Mouse (Mus musculus) forebrain, embryonic 11.5 days (tissue): ENCODE measurements at regions not wholly inside any gene's neighbourhood (a gene's known extent, or its start where the extent isn't known, plus 50 kb on each side); places are given as distances from the start of the nearest gene placed in this dataset.

ENCODE experiments used
- ATAC-seq: fragments of 200-750 bp; cut with Nextera tagmentation; replicated peaks from 2 replicates; pipeline ENCODE4 v1.8.0; 2017; ENCODE audit warnings: moderate TSS enrichment; ENCODE audit not compliant: low FRiP score
- DNase-seq: peaks from one replicate; pipeline ENCODE4 v3.0.0-alpha.2; 2017; ENCODE audit warnings: low spot score
- H3K27ac ChIP-seq: fragments of 300-500 bp; sonication (generic); 2 replicates; pipeline ENCODE4 v1.5.1; 2014; ENCODE audit warnings: low read depth, low read length
- H3K27me3 ChIP-seq: fragments of 300-500 bp; sonication (generic); 2 replicates; pipeline ENCODE4 v1.6.1; 2014; ENCODE audit warnings: mild to moderate bottlenecking, low read length, mixed read lengths; ENCODE audit not compliant: control insufficient read depth, insufficient read depth
- H3K36me3 ChIP-seq: fragments of 300-500 bp; sonication (generic); 2 replicates; pipeline ENCODE4 v1.6.1; 2014; ENCODE audit warnings: mild to moderate bottlenecking, low read length, moderate library complexity, mixed read lengths; ENCODE audit not compliant: control insufficient read depth, insufficient read depth
- H3K4me1 ChIP-seq: fragments of 300-500 bp; sonication (generic); replicated peaks from 2 replicates; pipeline ENCODE4 v1.6.1; 2014; ENCODE audit warnings: low read length, mixed read lengths; ENCODE audit not compliant: control insufficient read depth, insufficient read depth
- H3K4me2 ChIP-seq: fragments of 300-500 bp; sonication (generic); 2 replicates; pipeline ENCODE4 v1.6.1; 2014; ENCODE audit warnings: low read depth, mild to moderate bottlenecking, low read length, moderate library complexity, mixed read lengths; ENCODE audit not compliant: severe bottlenecking
- H3K4me3 ChIP-seq: fragments of 300-500 bp; sonication (generic); 2 replicates; pipeline ENCODE4 v1.5.1; 2014; ENCODE audit warnings: low read depth, low read length
- H3K9ac ChIP-seq: fragments of 300-500 bp; sonication (generic); 2 replicates; pipeline ENCODE4 v1.6.1; 2014; ENCODE audit warnings: low read length
- H3K9me3 ChIP-seq: fragments of 300-500 bp; sonication (generic); 2 replicates; pipeline ENCODE4 v1.6.1; 2016; ENCODE audit warnings: low read length, mixed read lengths; ENCODE audit not compliant: control insufficient read depth
- WGBS: fragments of 180-500 bp; shearing (Covaris S2); extraction: QIAGEN DNeasy Blood & Tissue Kit; methylation state at CpG from one replicate; pipeline ENCODE4 v1.1.7; 2014; 5-methylcytosine and 5-hydroxymethylcytosine counted together

DNA sequence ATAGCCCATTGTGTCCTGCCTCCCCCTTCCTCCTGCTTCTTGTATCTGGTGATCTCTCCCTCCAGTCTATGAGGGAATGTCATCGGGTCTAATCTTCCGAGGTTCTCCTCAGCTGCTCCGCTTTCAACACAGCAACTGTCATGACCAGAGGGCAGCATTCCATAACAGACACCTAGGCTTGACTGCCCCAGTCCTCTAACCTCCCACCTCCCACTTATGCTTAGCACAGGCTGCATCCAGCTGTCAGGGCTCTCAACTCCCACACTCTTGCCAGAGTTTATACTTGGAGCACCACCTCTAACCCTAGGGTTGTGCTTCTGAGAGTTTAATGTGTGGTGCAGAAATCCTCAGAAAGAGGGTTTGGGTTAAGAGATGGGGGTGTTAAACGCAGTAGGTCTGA lies 137.9 kb upstream of the Rbms1 start:
- Histone ChIP-seq H3K4me3 (no peak overlapping the region), H3K27ac (no peak overlapping the region), H3K4me2 (no peak overlapping the region), H3K9me3 (no peaks in the 10 kb centered on the region), H3K9ac (no peak overlapping the region), H3K4me1 (no peaks in the 10 kb centered on the region), H3K36me3 (no peaks in the 10 kb centered on the region), H3K27me3 (no peaks in the 10 kb centered on the region)
- 88% methylated on average over 4 of the region's 4 CpGs for WGBS
- ATAC-seq = no peak
- DNase-seq = no peak

DNA sequence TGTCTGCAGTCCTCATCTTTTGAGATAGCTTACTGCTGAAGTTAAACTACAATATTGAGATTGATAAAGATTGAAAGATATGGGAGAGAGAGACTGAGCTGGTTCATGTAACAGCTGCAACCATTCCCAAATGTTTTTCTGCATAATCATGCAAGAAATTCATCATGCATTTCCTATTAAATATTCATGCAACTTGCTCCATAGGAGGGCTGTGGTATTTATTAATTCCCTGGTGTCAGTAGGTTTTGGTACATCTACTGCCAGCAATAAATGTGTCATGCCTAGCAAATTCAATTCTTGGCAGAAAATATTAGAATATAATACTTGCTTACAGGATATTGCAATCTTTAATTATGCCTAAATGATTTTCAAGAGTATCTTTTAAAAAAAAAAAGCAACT lies 125.5 kb upstream of the Rbms1 start:
- H3K27ac ChIP-seq = no peak overlapping the region
- H3K4me2 ChIP-seq = no peak overlapping the region
- H3K27me3 ChIP-seq = no peaks in the 10 kb centered on the region
- ATAC-seq = no peak
- DNase-seq = no peak
- H3K9ac ChIP-seq = no peak overlapping the region
- H3K4me1 ChIP-seq = no peaks in the 10 kb centered on the region
- H3K9me3 ChIP-seq = no peaks in the 10 kb centered on the region
- H3K36me3 ChIP-seq = no peaks in the 10 kb centered on the region
- H3K4me3 ChIP-seq = no peak overlapping the region

DNA sequence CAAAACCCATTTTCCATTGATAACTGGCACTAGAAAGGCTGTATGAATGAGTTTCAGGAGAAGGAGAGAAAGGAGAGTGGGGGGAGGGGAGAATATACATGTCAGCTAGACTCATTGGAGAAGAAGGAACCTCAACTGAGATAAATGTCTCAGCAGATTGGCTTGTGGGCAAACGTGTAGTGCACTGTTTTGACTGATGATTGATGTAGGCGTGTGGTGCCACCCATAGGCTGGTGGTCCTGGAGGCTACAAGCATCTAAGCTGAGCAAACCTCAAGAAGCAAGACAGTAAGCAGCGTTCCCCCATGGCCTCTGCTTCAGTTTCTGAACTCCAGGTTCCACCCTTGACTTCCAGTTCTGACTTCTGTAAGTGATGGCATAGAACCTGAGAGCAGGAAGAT lies 121.8 kb upstream of the Rbms1 start:
- no peak overlapping the region for H3K4me3 ChIP-seq
- ATAC-seq (no peak), DNase-seq (no peak)
- H3K9me3 ChIP-seq = no peaks in the 10 kb centered on the region
- no peak overlapping the region for H3K27ac ChIP-seq
- H3K9ac ChIP-seq = no peak overlapping the region
- no peak overlapping the region for H3K4me2 ChIP-seq
- no peaks in the 10 kb centered on the region for H3K36me3 ChIP-seq
- no peaks in the 10 kb centered on the region for H3K27me3 ChIP-seq
- no peaks in the 10 kb centered on the region for H3K4me1 ChIP-seq
- 75% methylated on average over 3 of the region's 3 CpGs for WGBS

DNA sequence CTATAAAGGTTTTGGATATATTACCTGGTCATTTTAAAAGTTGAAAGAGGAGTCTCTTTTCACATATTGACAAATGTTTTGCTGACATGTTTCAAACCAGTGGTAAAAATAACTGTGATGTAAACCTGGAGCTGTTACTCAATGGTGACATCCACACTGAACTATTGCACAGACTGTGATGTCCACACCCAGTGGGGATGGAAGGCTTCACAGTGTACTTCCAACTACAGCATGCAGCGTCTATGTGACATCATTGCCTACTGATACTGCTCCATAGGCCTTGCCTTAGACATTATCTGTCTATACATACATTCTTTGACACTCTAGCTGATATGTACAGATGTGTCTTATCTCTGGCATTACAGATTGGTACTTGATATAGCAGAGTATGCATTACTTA lies 120.1 kb upstream of the Rbms1 start:
- H3K9me3 ChIP-seq = no peaks in the 10 kb centered on the region
- H3K9ac ChIP-seq = no peak overlapping the region
- no peak for DNase-seq
- no peak for ATAC-seq
- H3K36me3 ChIP-seq = no peaks in the 10 kb centered on the region
- H3K27me3 ChIP-seq = no peaks in the 10 kb centered on the region
- no peaks in the 10 kb centered on the region for H3K4me1 ChIP-seq
- 81% methylated on average over 1 of the region's 1 CpGs for WGBS
- no peak overlapping the region for H3K27ac ChIP-seq
- no peak overlapping the region for H3K4me3 ChIP-seq
- no peak overlapping the region for H3K4me2 ChIP-seq

DNA sequence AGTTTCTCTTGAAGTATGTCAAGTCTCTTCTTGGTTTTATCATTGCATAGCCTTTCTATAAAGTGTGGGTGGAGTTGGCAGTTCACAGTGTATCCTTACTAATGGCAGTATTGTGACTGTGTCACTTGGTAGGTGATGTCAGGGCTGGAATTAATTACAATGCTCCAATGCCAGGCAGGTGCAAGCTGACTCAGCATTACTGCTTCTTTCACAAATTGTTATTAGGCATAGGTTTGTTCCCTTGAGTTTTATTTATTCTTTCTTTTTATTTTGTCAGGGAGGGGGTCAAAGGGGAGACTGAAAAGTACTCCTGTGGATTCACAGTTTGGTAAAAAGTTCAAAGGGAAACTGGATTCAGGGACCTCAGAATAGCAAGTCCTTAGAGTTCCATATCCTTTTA lies 119.6 kb upstream of the Rbms1 start:
- ATAC-seq (no peak), DNase-seq (no peak)
- no peak overlapping the region for H3K27ac ChIP-seq
- no peak overlapping the region for H3K4me3 ChIP-seq
- no peaks in the 10 kb centered on the region for H3K27me3 ChIP-seq
- H3K9me3 ChIP-seq = no peaks in the 10 kb centered on the region
- no peaks in the 10 kb centered on the region for H3K36me3 ChIP-seq
- no peaks in the 10 kb centered on the region for H3K4me1 ChIP-seq
- no peak overlapping the region for H3K4me2 ChIP-seq
- no peak overlapping the region for H3K9ac ChIP-seq

DNA sequence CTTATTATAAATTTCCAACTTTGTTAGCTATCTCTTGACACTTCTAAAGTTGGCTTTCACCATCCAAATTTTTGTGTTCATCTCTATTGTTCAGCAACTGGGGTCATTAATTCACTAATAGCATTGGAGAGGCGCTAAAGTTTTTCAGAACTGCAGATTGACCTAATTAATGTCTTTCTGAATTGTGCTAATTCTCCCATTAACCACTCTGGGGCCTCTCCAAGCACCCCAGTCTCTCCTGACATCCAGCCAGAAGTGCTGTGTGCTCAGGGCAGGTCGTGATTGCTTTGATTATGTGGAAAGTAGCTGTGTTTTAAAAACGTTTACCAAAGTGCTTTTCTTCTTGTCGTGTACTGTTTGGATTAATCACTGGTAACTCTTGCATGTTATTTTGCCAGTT lies 117.0 kb upstream of the Rbms1 start:
- Histone ChIP-seq H3K9ac (no peak overlapping the region), H3K27ac (no peak overlapping the region), H3K27me3 (no peaks in the 10 kb centered on the region), H3K9me3 (no peaks in the 10 kb centered on the region), H3K4me3 (no peak overlapping the region), H3K4me1 (no peaks in the 10 kb centered on the region), H3K36me3 (no peaks in the 10 kb centered on the region), H3K4me2 (no peak overlapping the region)
- no peak for DNase-seq
- no peak for ATAC-seq
- WGBS = 39% methylated on average over 4 of the region's 4 CpGs

DNA sequence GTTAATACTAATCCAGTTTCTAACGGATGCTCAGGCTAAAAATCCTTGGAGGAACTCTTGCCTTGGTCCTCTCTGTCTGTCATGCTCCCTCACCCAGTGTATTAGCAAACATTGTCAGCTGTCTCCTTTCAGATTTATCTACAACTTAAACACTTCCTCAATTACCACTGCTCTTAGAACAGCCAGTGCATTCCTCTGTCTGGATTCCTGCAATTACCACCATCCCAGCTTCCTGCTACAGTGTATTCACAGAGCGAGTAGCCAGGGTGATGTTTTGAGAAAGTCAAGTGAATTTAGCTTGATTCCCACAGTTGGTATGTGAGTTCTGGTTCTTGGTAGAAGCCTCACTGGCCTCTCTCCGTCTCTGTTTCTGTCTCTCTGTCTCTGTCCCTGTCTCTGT lies 108.0 kb upstream of the Rbms1 start:
- DNase-seq = no peak
- Histone ChIP-seq H3K27me3 (no peaks in the 10 kb centered on the region), H3K4me2 (no peak overlapping the region), H3K4me1 (no peaks in the 10 kb centered on the region), H3K27ac (no peak overlapping the region), H3K36me3 (no peaks in the 10 kb centered on the region), H3K9me3 (no peaks in the 10 kb centered on the region), H3K4me3 (no peak overlapping the region), H3K9ac (no peak overlapping the region)
- ATAC-seq = no peak
- WGBS = 79% methylated on average over 3 of the region's 3 CpGs

DNA sequence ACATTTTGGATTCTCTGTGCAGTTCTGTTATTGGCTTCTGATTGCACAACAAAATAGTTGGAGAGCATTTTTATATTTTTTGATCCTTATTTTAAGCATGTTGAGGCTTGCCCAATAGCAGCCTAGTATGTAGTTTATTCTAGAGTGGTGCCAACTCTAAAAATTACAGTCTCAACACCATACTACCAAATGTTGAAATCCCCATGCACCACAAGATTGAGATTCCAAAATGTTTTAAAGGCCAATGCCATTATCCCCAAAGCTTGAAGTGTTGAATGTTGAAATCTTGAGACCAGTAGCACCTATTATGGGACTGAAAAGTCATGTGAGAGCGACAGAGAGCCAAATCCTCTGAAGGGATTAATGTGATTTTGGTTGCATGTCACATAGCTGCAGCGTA lies 104.9 kb upstream of the Rbms1 start:
- Histone ChIP-seq H3K27me3 (no peaks in the 10 kb centered on the region), H3K4me3 (no peak overlapping the region), H3K27ac (no peak overlapping the region), H3K4me2 (no peak overlapping the region), H3K4me1 (no peaks in the 10 kb centered on the region), H3K9ac (no peak overlapping the region), H3K9me3 (no peaks in the 10 kb centered on the region), H3K36me3 (no peaks in the 10 kb centered on the region)
- WGBS = 84% methylated on average over 2 of the region's 2 CpGs
- no peak for DNase-seq
- ATAC-seq = no peak

DNA sequence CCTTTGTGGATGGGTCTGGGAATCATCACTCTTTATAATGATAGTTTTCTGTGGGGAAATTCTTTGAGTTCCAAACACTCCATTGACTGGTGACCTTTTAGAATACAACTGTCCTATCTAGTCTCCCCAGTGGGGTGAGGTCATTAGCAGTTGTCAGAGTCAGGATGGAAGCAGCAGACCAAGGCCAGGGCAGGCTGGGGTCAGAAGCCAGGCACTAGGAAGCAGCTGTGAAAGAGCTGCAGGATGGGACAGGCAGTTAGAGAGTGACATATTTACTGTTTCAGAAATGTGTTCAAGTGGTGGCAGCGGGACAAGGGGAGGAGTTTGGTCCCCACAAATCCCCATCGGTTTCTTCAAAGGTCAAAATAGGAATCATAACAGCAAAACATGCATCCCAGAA lies 99.1 kb upstream of the Rbms1 start:
- H3K4me2 ChIP-seq = no peak overlapping the region
- ATAC-seq (no peak), DNase-seq (no peak)
- 87% methylated on average over 2 of the region's 2 CpGs for WGBS
- no peak overlapping the region for H3K4me3 ChIP-seq
- H3K4me1 ChIP-seq = no peaks in the 10 kb centered on the region
- no peaks in the 10 kb centered on the region for H3K36me3 ChIP-seq
- H3K9me3 ChIP-seq = no peaks in the 10 kb centered on the region
- no peak overlapping the region for H3K9ac ChIP-seq
- no peaks in the 10 kb centered on the region for H3K27me3 ChIP-seq
- no peak overlapping the region for H3K27ac ChIP-seq
